Mouse (Mus musculus): ENCODE data around the gene Rap1gap.

- no peak for TF ChIP-seq MEF2A (IDR thresholded peaks at IDR 0.05; ENCODE audit: extremely low read depth, insufficient replicate concordance, low read depth, low read length, poor library complexity, severe bottlenecking)
- TF ChIP-seq KAT2A (conservative IDR thresholded peaks at IDR 0.05; ENCODE audit: low read depth, low read length), result no peak
- no peak for TF ChIP-seq TCF12 (IDR thresholded peaks at IDR 0.05; ENCODE audit: low read depth, low read length)
- TF ChIP-seq POLR2A (IDR thresholded peaks at IDR 0.05; ENCODE audit: control insufficient read depth in 1 of 2, insufficient read depth in 1 of 2, low read depth in 1 of 2, low read length in 2 of 2, poor library complexity in 1 of 2), result no peak
- no peak for TF ChIP-seq MXI1 (IDR thresholded peaks at IDR 0.05; ENCODE audit: low read depth, low read length)
- no peak for TF ChIP-seq MAX (IDR thresholded peaks at IDR 0.05; ENCODE audit: low read length)
- no peak for TF ChIP-seq CTCF (IDR thresholded peaks at IDR 0.05 in 2 of 3, conservative IDR thresholded peaks at IDR 0.05 in 1 of 3; ENCODE audit: control insufficient read depth in 1 of 3, insufficient read depth in 1 of 3, low read depth in 2 of 3, low read length in 3 of 3, poor library complexity in 1 of 3, severe bottlenecking in 1 of 3)
- no peak for TF ChIP-seq TAL1 (IDR thresholded peaks at IDR 0.05; ENCODE audit: low read length)
- TF ChIP-seq ELF1 (IDR thresholded peaks at IDR 0.05; ENCODE audit: low read depth, low read length), result no peak
- no peak for TF ChIP-seq HCFC1 (IDR thresholded peaks at IDR 0.05; ENCODE audit: low read depth, low read length)
These were observed 3.0 kb upstream of the Rap1gap start for GRCm38 (mm10) chr4:137661547-137661946.

Data from MEL (cell line).